ENCODE assay signal across 12 mouse cellular contexts in the genomic region with DNA sequence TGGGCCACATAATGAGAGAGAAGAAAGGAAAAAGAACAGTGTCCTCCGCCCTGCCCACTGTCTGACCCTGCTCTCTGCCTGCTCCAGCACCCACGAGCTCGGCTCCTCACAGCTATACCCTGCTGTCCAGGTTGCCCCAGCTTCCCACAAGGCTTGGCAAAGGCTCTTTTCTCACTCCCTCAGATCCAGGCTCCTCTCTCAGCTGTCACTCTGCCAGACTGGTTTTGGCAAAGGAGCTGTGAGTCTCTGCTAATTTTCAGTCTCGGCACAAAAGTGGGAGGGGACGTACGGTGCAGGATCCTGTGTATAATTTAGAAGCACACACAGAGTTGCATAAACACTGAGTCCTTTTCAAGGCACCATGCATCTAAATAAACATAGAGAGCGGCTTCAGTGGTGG. TPM values are rescaled to one million over a fixed set of nuclear protein-coding genes. Genes with fewer than 3 reads are reported as not detected.
DNase-seq lines count a peak whose midpoint lies in the region; ATAC-seq lines count a peak whose summit lies in the region.
"Had no signal": no experiment of that assay in that cellular context is flagged by ENCODE, and none has a peak within 500 bp of the region (broad histone marks: within the 10 kb centered on the region; RNA-seq: fewer than 3 reads in every experiment).

No protein-coding gene starts in this region.

- peak; percentile 28 to 38 for DNase-seq in cerebellum, adult 18-20 months
- DNase-seq in cerebellum, adult 11 months: no peak
- DNase-seq in lung, postnatal 14 days: peak; percentile 37
- no peak for DNase-seq in lung, postnatal 25 days (ENCODE audit: low spot score)
- peak; percentile 82 to 84 for DNase-seq in layer of hippocampus, postnatal 36 days
- peak; percentile 72 for DNase-seq in right cerebral cortex, postnatal 4 days
- DNase-seq in urinary bladder, postnatal 10 days (ENCODE audit: low spot score): no peak
- DNase-seq: kidney, postnatal 14 days; thymus, postnatal 36 days had no signal

- no peak for ATAC-seq in CD4-positive, CD25-positive, alpha-beta regulatory T cell, adult 4 months

RNA-seq across cellular contexts. Expression of gene Pla2g5, which starts 21.9 kb away (rescaled TPM):
- total RNA-seq in layer of hippocampus, postnatal 36 days (2021): under 1 TPM; 0.70 to 0.73 TPM
- not detected for polyA plus RNA-seq in CD4-positive, CD25-positive, alpha-beta regulatory T cell, adult 4 months (2017; shearing (Covaris generic))

RNA-seq across cellular contexts. Expression of gene Gm13030, which starts 32.4 kb away (rescaled TPM):
- total RNA-seq in layer of hippocampus, postnatal 36 days (2021): not detected
- not detected for polyA plus RNA-seq in CD4-positive, CD25-positive, alpha-beta regulatory T cell, adult 4 months (2017; shearing (Covaris generic))
- polyA plus RNA-seq: embryonic facial prominence, embryonic 11.5 days; heart, embryonic 14.5 days had no signal

RNA-seq across cellular contexts. Expression of gene Pla2g2e, which starts 36.4 kb away (rescaled TPM):
- not detected for total RNA-seq in layer of hippocampus, postnatal 36 days (2021)
- polyA plus RNA-seq in CD4-positive, CD25-positive, alpha-beta regulatory T cell, adult 4 months (2017; shearing (Covaris generic)): not detected
- polyA plus RNA-seq: embryonic facial prominence, embryonic 11.5 days; heart, embryonic 14.5 days had no signal

Comparison
In these comparisons a context has a peak if more than half of its experiments do, and no peak if none do; other contexts are left out.
1. DNase-seq: peak in cerebellum, adult 18-20 months (2 of 2), lung, postnatal 14 days (single experiment), layer of hippocampus, postnatal 36 days (2 of 2) and right cerebral cortex, postnatal 4 days (single experiment); none in cerebellum, adult 11 months (single experiment), lung, postnatal 25 days (single experiment) and urinary bladder, postnatal 10 days (single experiment).